Mouse (Mus musculus) heart, embryonic 14.5 days (tissue): ENCODE results near the gene Cavin3. TPM values are rescaled to one million over a fixed set of nuclear protein-coding genes. Genes with fewer than 3 reads are reported as not detected.

ENCODE experiments used
- ATAC-seq: fragments of 200-750 bp; cut with Nextera tagmentation; 2 replicates; pipeline ENCODE4 v1.8.0; 2017; ENCODE audit warnings: low read depth, moderate TSS enrichment; ENCODE audit not compliant: insufficient number of reproducible peaks, insufficient read depth, low FRiP score
- H3K27ac ChIP-seq, 2 experiments: fragments of 200-500 bp in 1 of 2; fragments of 300-500 bp in 1 of 2; sonication (generic) in 1 of 2; replicated peaks in 1 of 2; 2 replicates each; pipeline ENCODE4 v1.5.1; 2012 to 2014; ENCODE audit warnings: low read depth in 2 of 2, low read length in 2 of 2, control low read depth in 1 of 2, mild to moderate bottlenecking in 1 of 2, mixed read lengths in 1 of 2; ENCODE audit not compliant: control insufficient read depth in 1 of 2, insufficient read depth in 1 of 2
- H3K27me3 ChIP-seq: fragments of 300-500 bp; sonication (generic); 2 replicates; pipeline ENCODE4 v1.6.1; 2014; ENCODE audit warnings: mild to moderate bottlenecking, low read length, control low read depth; ENCODE audit not compliant: control insufficient read depth, insufficient read depth
- H3K36me3 ChIP-seq: fragments of 300-500 bp; sonication (generic); 2 replicates; pipeline ENCODE4 v1.6.1; 2014; ENCODE audit warnings: mild to moderate bottlenecking, control low read depth, low read length, mixed read lengths; ENCODE audit not compliant: control insufficient read depth, insufficient read depth
- H3K4me1 ChIP-seq, 2 experiments: fragments of 200-500 bp in 1 of 2; fragments of 300-500 bp in 1 of 2; sonication (generic) in 1 of 2; 2 replicates each; pipeline ENCODE4 v1.6.1; 2012 to 2014; ENCODE audit warnings: low read length in 2 of 2, control low read depth in 1 of 2, mixed read lengths in 1 of 2; ENCODE audit not compliant: control insufficient read depth in 2 of 2, insufficient read depth in 2 of 2
- H3K4me2 ChIP-seq: fragments of 300-500 bp; sonication (generic); 2 replicates; pipeline ENCODE4 v1.6.1; 2014; ENCODE audit warnings: mild to moderate bottlenecking, low read length
- H3K4me3 ChIP-seq, 2 experiments: fragments of 200-500 bp in 1 of 2; fragments of 300-500 bp in 1 of 2; sonication (generic) in 1 of 2; 2 replicates each; pipeline ENCODE4 v1.5.1; 2012 to 2014; ENCODE audit warnings: low read length in 2 of 2, mild to moderate bottlenecking in 2 of 2, control low read depth in 1 of 2, low read depth in 1 of 2, moderate library complexity in 1 of 2; ENCODE audit not compliant: control insufficient read depth in 1 of 2, insufficient read depth in 1 of 2
- H3K9ac ChIP-seq: fragments of 300-500 bp; sonication (generic); 2 replicates; pipeline ENCODE4 v1.6.1; 2014; ENCODE audit warnings: mild to moderate bottlenecking, low read length
- H3K9me3 ChIP-seq: fragments of 300-500 bp; sonication (generic); 2 replicates; pipeline ENCODE4 v1.6.1; 2016; ENCODE audit warnings: low read length, control low read depth; ENCODE audit not compliant: control insufficient read depth
- WGBS: fragments of 180-500 bp; shearing (Covaris S2); extraction: QIAGEN DNeasy Blood & Tissue Kit; methylation state at CpG from one replicate; pipeline ENCODE4 v1.1.7; 2014; 5-methylcytosine and 5-hydroxymethylcytosine counted together
- polyA plus RNA-seq: library from polyadenylated mRNA; unstranded; fragments of >200 nt; fragmentation: Nextera tagmentation; extraction: Ambion mirVana; gene quantifications from 2 replicates; pipeline ENCODE4 v1.2.1, GENCODE M21; 2014

The Cavin3 gene
- polyA plus RNA-seq, 1 experiment from 2014 or later: 99.0 TPM

GRCm38 (mm10) chr7:105437979-105438772, 43.9 kb downstream of the Cavin3 start:
- Histone ChIP-seq H3K4me1 (peaks cover 7 to 8% of the 10 kb centered on the region in 2 experiments; a peak in 3 of 4 replicates), H3K9ac (no peak overlapping the region), H3K27me3 (no peaks in the 10 kb centered on the region), H3K4me3 (no peak overlapping the region), H3K36me3 (no peaks in the 10 kb centered on the region), H3K27ac (no peak overlapping the region), H3K9me3 (no peaks in the 10 kb centered on the region), H3K4me2 (no peak overlapping the region)
- no peak for ATAC-seq
- WGBS: 44% methylated on average over 7 of the region's 7 CpGs

- H3K4me2 ChIP-seq: no peak overlapping the region
- no peak overlapping the region for H3K27ac ChIP-seq
- H3K27me3 ChIP-seq: no peaks in the 10 kb centered on the region
- H3K36me3 ChIP-seq: no peaks in the 10 kb centered on the region
- WGBS: 74% methylated on average over 22 of the region's 22 CpGs
- no peak; the same call in 1 of the 2 replicates for ATAC-seq
- no peaks in the 10 kb centered on the region for H3K9me3 ChIP-seq
- no peak overlapping the region for H3K9ac ChIP-seq
- H3K4me3 ChIP-seq: no peak overlapping the region
- H3K4me1 ChIP-seq: peaks cover 7 to 8% of the 10 kb centered on the region in 2 experiments; a peak in 3 of 4 replicates
Measured at GRCm38 (mm10) chr7:105434798-105435197, 47.3 kb downstream of the Cavin3 start.

- Histone ChIP-seq H3K9me3 (no peaks in the 10 kb centered on the region), H3K27me3 (peaks cover 4% of the 10 kb centered on the region; the same call in 1 of the 2 replicates), H3K4me3 (no peak overlapping the region), H3K4me2 (no peak overlapping the region), H3K4me1 (peaks cover 7 to 8% of the 10 kb centered on the region in 2 experiments; a peak in 3 of 4 replicates), H3K9ac (no peak overlapping the region), H3K36me3 (no peaks in the 10 kb centered on the region), H3K27ac (no peak overlapping the region)
- WGBS: 73% methylated on average over 16 of the region's 17 CpGs
- no peak for ATAC-seq
Measured at GRCm38 (mm10) chr7:105433859-105434258, 48.2 kb downstream of the Cavin3 start.

- no peaks in the 10 kb centered on the region for H3K4me1 ChIP-seq
- ATAC-seq: no peak
- H3K27ac ChIP-seq: no peak overlapping the region
- H3K4me2 ChIP-seq: no peak overlapping the region
- H3K36me3 ChIP-seq: no peaks in the 10 kb centered on the region
- H3K4me3 ChIP-seq: no peak overlapping the region
- H3K9ac ChIP-seq: no peak overlapping the region
- peaks cover 9% of the 10 kb centered on the region; the same call in 1 of the 2 replicates for H3K27me3 ChIP-seq
- no peaks in the 10 kb centered on the region for H3K9me3 ChIP-seq
- WGBS: 23% methylated on average over 1 of the region's 1 CpGs
Measured at GRCm38 (mm10) chr7:105432058-105432457, 50.0 kb downstream of the Cavin3 start.

Other genes with a start within 250 kb of the Cavin3 start
- gene Olfr688, start 194.2 kb downstream of the Cavin3 start, polyA plus RNA-seq: not detected in 2 replicates
- gene Olfr689, start 171.1 kb downstream of the Cavin3 start, polyA plus RNA-seq: not detected in 2 replicates
- gene Olfr690, start 148.2 kb downstream of the Cavin3 start, polyA plus RNA-seq: not detected in 2 replicates
- not detected in 2 replicates for gene Olfr691, start 140.0 kb downstream of the Cavin3 start, polyA plus RNA-seq
- not detected in 2 replicates for gene Olfr692, start 114.1 kb downstream of the Cavin3 start, polyA plus RNA-seq
- not detected in 2 replicates for gene Gm5901, start 107.3 kb downstream of the Cavin3 start, polyA plus RNA-seq
- gene Fam160a2, start 82.2 kb downstream of the Cavin3 start, polyA plus RNA-seq: 30.2 and 34.0 TPM in 2 replicates
- gene Cnga4, start 77.7 kb downstream of the Cavin3 start, polyA plus RNA-seq: not detected in 2 replicates
- not detected in 2 replicates for gene Cckbr, start 56.6 kb downstream of the Cavin3 start, polyA plus RNA-seq
- 60.1 and 64.2 TPM in 2 replicates for gene Smpd1, start 72.1 kb upstream of the Cavin3 start, polyA plus RNA-seq
- gene Apbb1, start 99.4 kb upstream of the Cavin3 start, polyA plus RNA-seq: 37.3 and 39.6 TPM in 2 replicates
- gene Hpx, start 117.8 kb upstream of the Cavin3 start, polyA plus RNA-seq: 0.26 TPM in 1 of 2 replicates, not detected in the other
- gene Trim3, start 151.3 kb upstream of the Cavin3 start, polyA plus RNA-seq: 22.4 and 26.3 TPM in 2 replicates
- 169 and 182 TPM in 2 replicates for gene Timm10b, start 157.8 kb upstream of the Cavin3 start, polyA plus RNA-seq
- gene Arfip2, start 158.1 kb upstream of the Cavin3 start, polyA plus RNA-seq: 49.5 and 51.2 TPM in 2 replicates
- 44.9 and 50.4 TPM in 2 replicates for gene Gm45799, start 158.3 kb upstream of the Cavin3 start, polyA plus RNA-seq
- 0.51 and 0.70 TPM in 2 replicates for gene Dnhd1, start 168.5 kb upstream of the Cavin3 start, polyA plus RNA-seq